Mouse (Mus musculus) G1E (cell line): ENCODE measurements around the gene Slx1b. TPM values are rescaled to one million over a fixed set of nuclear protein-coding genes. Genes with fewer than 3 reads are reported as not detected.
"Not testable (repeated sequence)": the region's sequence is repeated elsewhere in the genome, so short reads cannot be mapped to it uniquely, and the experiment has no call there.

ENCODE experiments used
- ATAC-seq: 2 replicates; pipeline ENCODE4 v1.8.0; 2016; ENCODE audit warnings: mild to moderate bottlenecking; ENCODE audit not compliant: insufficient number of reproducible peaks, poor library complexity, low FRiP score, severe bottlenecking; ENCODE audit errors: extremely low read depth
- DNase-seq: peaks from one replicate; pipeline ENCODE4 v3.0.0; 2012; ENCODE audit warnings: low spot score
- H3K27me3 ChIP-seq: 2 replicates; pipeline ENCODE4 v1.6.1; 2012; ENCODE audit warnings: mild to moderate bottlenecking, low read length, inconsistent platforms; ENCODE audit not compliant: insufficient read depth
- H3K36me3 ChIP-seq: replicated peaks from 2 replicates; pipeline ENCODE3; 2012; ENCODE audit warnings: mild to moderate bottlenecking, inconsistent platforms
- H3K4me1 ChIP-seq: 2 replicates; pipeline ENCODE4 v1.6.1; 2012; ENCODE audit warnings: low read depth, low read length, inconsistent platforms, mixed read lengths; ENCODE audit not compliant: insufficient read depth
- H3K4me3 ChIP-seq: 2 replicates; pipeline ENCODE4 v1.5.1; 2012; ENCODE audit warnings: low read depth, mild to moderate bottlenecking, inconsistent platforms, low read length, moderate library complexity, mixed read lengths
- H3K9me3 ChIP-seq: replicated peaks from 2 replicates; pipeline ENCODE4 v1.6.1; 2012; ENCODE audit warnings: inconsistent platforms
- CTCF ChIP-seq: IDR thresholded peaks from 2 replicates; pipeline ENCODE4 v1.5.1; 2012; ENCODE audit warnings: low read depth, low read length, inconsistent platforms, mixed read lengths
- GATA1 ChIP-seq: IDR thresholded peaks from 2 replicates; pipeline ENCODE4 v1.6.1; 2012; ENCODE audit warnings: borderline replicate concordance, low read length, inconsistent platforms, mixed read lengths
- GATA2 ChIP-seq: IDR thresholded peaks from 2 replicates; pipeline ENCODE4 v1.6.1; 2012; ENCODE audit warnings: low read depth, low read length, inconsistent platforms, borderline replicate concordance
- POLR2AphosphoS5 ChIP-seq: IDR thresholded peaks from 2 replicates; pipeline ENCODE4 v1.6.1; 2012; ENCODE audit warnings: low read depth, low read length, inconsistent platforms; ENCODE audit not compliant: insufficient replicate concordance
- TAL1 ChIP-seq: conservative IDR thresholded peaks from 2 replicates; pipeline ENCODE4 v1.6.1; 2012; ENCODE audit warnings: low read depth, low read length, inconsistent platforms, mixed read lengths
- polyA plus RNA-seq: library from polyadenylated mRNA; stranded (reverse); fragments of >175 nt; gene quantifications from 2 replicates; pipeline ENCODE4 v1.2.3, GENCODE M21; 2012
- total RNA-seq, 2 experiments: library from RNA; stranded (forward) in 1 of 2; stranded (reverse) in 1 of 2; fragments of 200-1000 nt in 1 of 2; fragments of >200 nt in 1 of 2; fragmentation: Nextera tagmentation in 1 of 2; gene quantifications; 2 replicates each; pipeline ENCODE4 v1.2.3; 2014 to 2017

Slx1b gene
- total and polyA plus RNA-seq, 3 experiments = 3.5 to 8.1 (median 4.5) TPM

- peaks cover 67% of the 10 kb centered on the region for H3K36me3 ChIP-seq
- H3K27me3 ChIP-seq = no peaks in the 10 kb centered on the region
- DNase-seq = no peak
- no peaks in the 10 kb centered on the region for H3K9me3 ChIP-seq
- no peak for ATAC-seq
- no peak overlapping the region for H3K4me3 ChIP-seq
- peaks cover 53% of the 10 kb centered on the region for H3K4me1 ChIP-seq
- TF ChIP-seq CTCF = no peak
- TF ChIP-seq POLR2AphosphoS5 = no peak
- TF ChIP-seq TAL1 = no peak
- TF ChIP-seq GATA2 = no peak
- no peak for TF ChIP-seq GATA1
Measured at GRCm38 (mm10) chr7:126693781-126694180, 1.8 kb downstream of the Slx1b start.

- H3K9me3 ChIP-seq = no peaks in the 10 kb centered on the region
- DNase-seq (no peak), ATAC-seq (no peak)
- no peaks in the 10 kb centered on the region for H3K27me3 ChIP-seq
- H3K36me3 ChIP-seq = peaks cover 65% of the 10 kb centered on the region
- peaks cover 53% of the 10 kb centered on the region for H3K4me1 ChIP-seq
- TF ChIP-seq GATA2 (no peak), CTCF (peak; percentile 76)
- H3K4me3 ChIP-seq = no peak overlapping the region
Measured at GRCm38 (mm10) chr7:126693256-126693655, 2.3 kb downstream of the Slx1b start.

GRCm38 (mm10) chr7:126692426-126692825, 3.2 kb downstream of the Slx1b start:
- peaks cover 45% of the 10 kb centered on the region for H3K4me1 ChIP-seq
- no peaks in the 10 kb centered on the region for H3K27me3 ChIP-seq
- no peak for ATAC-seq

GRCm38 (mm10) chr7:126691676-126692075, 3.9 kb downstream of the Slx1b start:
- no peak overlapping the region for H3K4me3 ChIP-seq
- ATAC-seq = no peak
- no peaks in the 10 kb centered on the region for H3K27me3 ChIP-seq
- no peak for TF ChIP-seq GATA2
- peaks cover 37% of the 10 kb centered on the region for H3K4me1 ChIP-seq
- H3K9me3 ChIP-seq = no peaks in the 10 kb centered on the region
- no peak for DNase-seq
- peaks cover 59% of the 10 kb centered on the region for H3K36me3 ChIP-seq

More at GRCm38 (mm10) chr7:126692426-126692825, 3.2 kb downstream of the Slx1b start:
- Histone ChIP-seq H3K4me3 (no peak overlapping the region), H3K36me3 (peaks cover 61% of the 10 kb centered on the region), H3K9me3 (no peaks in the 10 kb centered on the region)
- no peak for DNase-seq
- no peak for TF ChIP-seq POLR2AphosphoS5
- TF ChIP-seq GATA1 = no peak
- no peak for TF ChIP-seq CTCF
- no peak for TF ChIP-seq GATA2
- TF ChIP-seq TAL1 = no peak

GRCm38 (mm10) chr7:126690737-126691136, 4.8 kb downstream of the Slx1b start:
- TF ChIP-seq GATA2 = no peak
- no peak for TF ChIP-seq TAL1
- no peak for TF ChIP-seq GATA1
- Histone ChIP-seq H3K9me3 (no peaks in the 10 kb centered on the region), H3K36me3 (peaks cover 61% of the 10 kb centered on the region), H3K4me1 (peaks cover 32% of the 10 kb centered on the region), H3K27me3 (no peaks in the 10 kb centered on the region), H3K4me3 (no peak overlapping the region)
- ATAC-seq (no peak), DNase-seq (no peak)

- ATAC-seq = no peak
- TF ChIP-seq POLR2AphosphoS5 = no peak
- no peak for TF ChIP-seq GATA1
- DNase-seq = no peak
- Histone ChIP-seq H3K36me3 (peaks cover 73% of the 10 kb centered on the region), H3K4me3 (no peak overlapping the region), H3K9me3 (no peaks in the 10 kb centered on the region), H3K4me1 (peaks cover 21% of the 10 kb centered on the region), H3K27me3 (no peaks in the 10 kb centered on the region)
Measured at GRCm38 (mm10) chr7:126689021-126689420, 6.6 kb downstream of the Slx1b start.

GRCm38 (mm10) chr7:126688156-126688555, 7.4 kb downstream of the Slx1b start:
- not testable (repeated sequence) for H3K4me3 ChIP-seq, H3K9me3 ChIP-seq, ATAC-seq, DNase-seq, H3K27me3 ChIP-seq
- peaks cover 77% of the 10 kb centered on the region for H3K36me3 ChIP-seq
- peaks cover 13% of the 10 kb centered on the region for H3K4me1 ChIP-seq

GRCm38 (mm10) chr7:126681221-126681620, 14.4 kb downstream of the Slx1b start:
- no peak overlapping the region for H3K4me3 ChIP-seq
- DNase-seq = no peak

More at GRCm38 (mm10) chr7:126681221-126681620, 14.4 kb downstream of the Slx1b start:
- no peak for ATAC-seq
- Histone ChIP-seq H3K9me3 (no peaks in the 10 kb centered on the region), H3K27me3 (no peaks in the 10 kb centered on the region), H3K36me3 (peaks cover 76% of the 10 kb centered on the region), H3K4me1 (peaks cover 2% of the 10 kb centered on the region; the same call in 1 of the 2 replicates)
- TF ChIP-seq GATA1 (no peak), POLR2AphosphoS5 (no peak), CTCF (no peak)
